Mouse (Mus musculus) CH12.LX (cell line): ENCODE results near the gene Cblc. TPM values are rescaled to one million over a fixed set of nuclear protein-coding genes. Genes with fewer than 3 reads are reported as not detected.

ENCODE experiments used
- DNase-seq: peaks from one replicate; pipeline ENCODE4 v3.0.0-alpha.2; 2013; ENCODE audit errors: extremely low read depth
- H3K27ac ChIP-seq: 2 replicates; pipeline ENCODE4 v1.5.1; 2012; ENCODE audit warnings: low read depth, mild to moderate bottlenecking, control low read depth, moderate library complexity; ENCODE audit not compliant: insufficient read depth
- H3K27me3 ChIP-seq: replicated peaks from 2 replicates; pipeline ENCODE3; 2012; ENCODE audit warnings: inconsistent platforms
- H3K36me3 ChIP-seq, 2 experiments: replicated peaks in 1 of 2; 2 replicates each; pipeline versions ENCODE3 to v1.6.1; 2012; ENCODE audit warnings: inconsistent platforms in 1 of 2, low read length in 1 of 2, mild to moderate bottlenecking in 1 of 2, mixed read lengths in 1 of 2, moderate library complexity in 1 of 2; ENCODE audit not compliant: control insufficient read depth in 1 of 2, insufficient read depth in 1 of 2
- H3K4me1 ChIP-seq, 2 experiments: 2 replicates each; pipeline ENCODE4 v1.6.1; 2012; ENCODE audit warnings: inconsistent platforms in 1 of 2, moderate library complexity in 1 of 2; ENCODE audit not compliant: insufficient read depth in 2 of 2, control insufficient read depth in 1 of 2
- H3K4me2 ChIP-seq: 2 replicates; pipeline ENCODE4 v1.6.1; 2012; ENCODE audit warnings: low read depth, mild to moderate bottlenecking, control low read depth; ENCODE audit not compliant: poor library complexity, insufficient read depth, severe bottlenecking
- H3K4me3 ChIP-seq, 3 experiments: fragments of 150-350 bp in 1 of 3; sonication (generic) in 1 of 3; replicated peaks in 1 of 3; 2 replicates each; pipeline versions ENCODE3 to v1.5.1; 2011 to 2012; ENCODE audit warnings: low read depth in 2 of 3, low read length in 2 of 3, mild to moderate bottlenecking in 2 of 3, moderate library complexity in 2 of 3, control low read depth in 1 of 3, improper control_type of control experiment in 1 of 3, inconsistent platforms in 1 of 3, mixed read lengths in 1 of 3; ENCODE audit not compliant: poor library complexity in 1 of 3
- H3K79me2 ChIP-seq: replicated peaks from 2 replicates; pipeline ENCODE4 v1.6.1; 2012; ENCODE audit warnings: mild to moderate bottlenecking, moderate library complexity; ENCODE audit not compliant: control insufficient read depth, poor library complexity, insufficient read depth, severe bottlenecking; ENCODE audit errors: extremely low read depth
- H3K9ac ChIP-seq: 2 replicates; pipeline ENCODE4 v1.6.1; 2012; ENCODE audit warnings: low read depth, mild to moderate bottlenecking, control low read depth, moderate library complexity; ENCODE audit not compliant: insufficient read depth
- H3K9me3 ChIP-seq: replicated peaks from 2 replicates; pipeline ENCODE3; 2012; ENCODE audit warnings: low read length, inconsistent platforms, mixed read lengths
- CHD1 ChIP-seq: IDR thresholded peaks from 2 replicates; pipeline ENCODE4 v1.6.1; 2012; ENCODE audit warnings: low read depth, low read length, improper control_type of control experiment, inconsistent platforms
- CTCF ChIP-seq, 2 experiments: IDR thresholded peaks in 1 of 2; conservative IDR thresholded peaks in 1 of 2; 2 replicates each; pipeline ENCODE4 v1.5.1; 2011 to 2012; ENCODE audit warnings: low read depth in 2 of 2, low read length in 2 of 2, improper control_type of control experiment in 1 of 2, inconsistent platforms in 1 of 2, mild to moderate bottlenecking in 1 of 2, moderate library complexity in 1 of 2
- E2F4 ChIP-seq: IDR thresholded peaks from 2 replicates; pipeline ENCODE4 v1.6.1; 2011; ENCODE audit warnings: low read depth, low read length, improper control_type of control experiment; ENCODE audit not compliant: insufficient replicate concordance
- ETS1 ChIP-seq: conservative IDR thresholded peaks from 2 replicates; pipeline ENCODE4 v1.6.1; 2012; ENCODE audit warnings: low read depth, mild to moderate bottlenecking, inconsistent platforms, low read length, improper control_type of control experiment, moderate library complexity
- GABPA ChIP-seq: IDR thresholded peaks from 2 replicates; pipeline ENCODE4 v1.6.1; 2012; ENCODE audit warnings: low read depth, low read length, improper control_type of control experiment, inconsistent platforms; ENCODE audit not compliant: insufficient replicate concordance
- KAT2A ChIP-seq: IDR thresholded peaks from 2 replicates; pipeline ENCODE4 v1.6.1; 2012; ENCODE audit warnings: low read length, improper control_type of control experiment, inconsistent platforms; ENCODE audit not compliant: insufficient replicate concordance
- MAFK ChIP-seq: IDR thresholded peaks from 2 replicates; pipeline ENCODE4 v1.6.1; 2011; ENCODE audit warnings: low read length, improper control_type of control experiment; ENCODE audit not compliant: insufficient replicate concordance
- NELFE ChIP-seq: IDR thresholded peaks from 2 replicates; pipeline ENCODE4 v1.6.1; 2011; ENCODE audit warnings: low read depth, low read length, improper control_type of control experiment
- POLR2A ChIP-seq: IDR thresholded peaks from 2 replicates; pipeline ENCODE4 v1.6.1; 2011; ENCODE audit warnings: low read depth, mild to moderate bottlenecking, improper control_type of control experiment, low read length
- RCOR1 ChIP-seq: conservative IDR thresholded peaks from 2 replicates; pipeline ENCODE4 v1.6.1; 2012; ENCODE audit warnings: low read depth, mild to moderate bottlenecking, inconsistent platforms, low read length, improper control_type of control experiment
- SIN3A ChIP-seq: IDR thresholded peaks from 2 replicates; pipeline ENCODE4 v1.6.1; 2012; ENCODE audit warnings: low read length, improper control_type of control experiment, inconsistent platforms
- TBP ChIP-seq: conservative IDR thresholded peaks from 2 replicates; pipeline ENCODE4 v1.6.1; 2011; ENCODE audit warnings: low read depth, low read length, improper control_type of control experiment
- TCF12 ChIP-seq: IDR thresholded peaks from 2 replicates; pipeline ENCODE4 v1.6.1; 2014; ENCODE audit warnings: low read depth, mild to moderate bottlenecking, inconsistent platforms, low read length, improper control_type of control experiment
- UBTF ChIP-seq: IDR thresholded peaks from 2 replicates; pipeline ENCODE4 v1.6.1; 2012; ENCODE audit warnings: low read depth, mild to moderate bottlenecking, inconsistent platforms, low read length, improper control_type of control experiment, moderate library complexity
- USF1 ChIP-seq: IDR thresholded peaks from 2 replicates; pipeline ENCODE4 v1.6.1; 2014; ENCODE audit warnings: low read depth, mild to moderate bottlenecking, inconsistent platforms, low read length, improper control_type of control experiment
- USF2 ChIP-seq: conservative IDR thresholded peaks from 2 replicates; pipeline ENCODE4 v1.6.1; 2011; ENCODE audit warnings: low read depth, low read length, improper control_type of control experiment
- ZC3H11A ChIP-seq: IDR thresholded peaks from 2 replicates; pipeline ENCODE4 v1.6.1; 2012; ENCODE audit warnings: low read depth, mild to moderate bottlenecking, inconsistent platforms, low read length, improper control_type of control experiment
- ZMIZ1 ChIP-seq: IDR thresholded peaks from 2 replicates; pipeline ENCODE4 v1.6.1; 2012; ENCODE audit warnings: low read depth, mild to moderate bottlenecking, inconsistent platforms, low read length, improper control_type of control experiment
- ZNF384 ChIP-seq: IDR thresholded peaks from 2 replicates; pipeline ENCODE4 v1.6.1; 2012; ENCODE audit warnings: low read depth, low read length, improper control_type of control experiment, inconsistent platforms
- dilution Hi-C: fragments of 300-500 bp; cut with MboI; formaldehyde crosslinking; loops from 2 replicates; pipeline ENCODE4 v1.14.3; 2020; ENCODE audit warnings: low sequenced_read_pairs; ENCODE audit not compliant: extremely low pct_unique_long_range_greater_than_20kb, extremely low pct_ligation_motif_present
- in situ Hi-C: fragments of 300-500 bp; cut with MboI; formaldehyde crosslinking; loops from 3 replicates; pipeline ENCODE4 v1.14.3; 2019; ENCODE audit warnings: low sequenced_read_pairs, low pct_ligation_motif_present, low pct_unique_long_range_greater_than_20kb, mixed read lengths
- polyA plus RNA-seq: library from polyadenylated mRNA; unstranded; fragments of >175 nt; gene quantifications from 2 replicates; pipeline ENCODE4 v1.2.1, GENCODE M21; 2012; ENCODE audit warnings: low read depth; ENCODE audit not compliant: insufficient read length
- total RNA-seq, 2 experiments: library from RNA; depleted of rRNA; stranded (reverse); fragments of 300-350 nt in 1 of 2; fragments of >200 nt in 1 of 2; gene quantifications; 2 replicates each; pipeline ENCODE4 v1.2.3; 2012 to 2014

The Cblc gene
- total and polyA plus RNA-seq, 3 experiments = 6.4 to 30.8 (median 13.4) TPM

GRCm38 (mm10) chr7:19818875-19819274 lies 22.3 kb upstream of the Cblc start:
- H3K4me1 ChIP-seq = peaks cover 39 to 63% of the 10 kb centered on the region in 2 experiments
- H3K4me2 ChIP-seq = peak overlapping the region; percentile 48; the same call in 1 of the 2 replicates
- H3K27ac ChIP-seq = peak overlapping the region; percentile 95

GRCm38 (mm10) chr7:19818440-19818839 lies 21.8 kb upstream of the Cblc start:
- Histone ChIP-seq H3K79me2 (peaks cover 41% of the 10 kb centered on the region), H3K4me1 (peaks cover 39 to 63% of the 10 kb centered on the region in 2 experiments), H3K27me3 (no peaks in the 10 kb centered on the region), H3K4me3 (peak overlapping the region in 1 of 3 experiments; percentile 38), H3K9me3 (peaks cover 5% of the 10 kb centered on the region), H3K27ac (peak overlapping the region; percentile 95), H3K9ac (no peak overlapping the region), H3K4me2 (peak overlapping the region; percentile 48; the same call in 1 of the 2 replicates), H3K36me3 (peaks cover 28 to 51% of the 10 kb centered on the region in 2 experiments)
- TF ChIP-seq UBTF = no peak
- no peak for TF ChIP-seq TBP
- TF ChIP-seq KAT2A = no peak
- TF ChIP-seq TCF12 = peak; percentile 26; the same call in 1 of the 2 replicates
- 0 out of 2 replicates have a peak, but pooled peaks have one; percentile 3 for TF ChIP-seq POLR2A
- no peak for TF ChIP-seq GABPA
- no peak for DNase-seq
- in situ Hi-C loops (no loop called here), dilution Hi-C loops (no loop called here)

More at GRCm38 (mm10) chr7:19818875-19819274, 22.3 kb upstream of the Cblc start:
- in situ Hi-C loops (no loop called here), dilution Hi-C loops (no loop called here)
- H3K79me2 ChIP-seq = peaks cover 41% of the 10 kb centered on the region
- peaks cover 24 to 47% of the 10 kb centered on the region in 2 experiments for H3K36me3 ChIP-seq
- peak overlapping the region in 1 of 3 experiments; percentile 38 for H3K4me3 ChIP-seq
- peaks cover 5% of the 10 kb centered on the region for H3K9me3 ChIP-seq
- TF ChIP-seq NELFE (no peak), USF2 (no peak), RCOR1 (no peak), MAFK (no peak), CHD1 (no peak), TCF12 (no peak), USF1 (no peak), ZC3H11A (no peak), ETS1 (no peak), ZMIZ1 (no peak), CTCF (conservative IDR thresholded peaks at IDR 0.05 in 1 of 2, IDR thresholded peaks at IDR 0.05 in 1 of 2; ENCODE audit: low read depth in 2 of 2, low read length in 2 of 2) (no peak), E2F4 (no peak), POLR2A (no peak), UBTF (no peak), SIN3A (no peak), ZNF384 (no peak)
- H3K9ac ChIP-seq = no peak overlapping the region
- DNase-seq = no peak
- no peaks in the 10 kb centered on the region for H3K27me3 ChIP-seq
